Mouse (Mus musculus): ENCODE measurements around the gene Tpgs1.

Gene Tpgs1

GRCm38 (mm10) chr10:79709307-79709706 lies 40.1 kb downstream of the Tpgs1 start:
- intact Hi-C loops (cut with DNase I) = loop anchor here (5.0 kb wide), 1 partner anchor 73 kb away; no protein-coding TSS in a partner anchor

GRCm38 (mm10) chr10:79712029-79712428 lies 42.9 kb downstream of the Tpgs1 start:
- intact Hi-C loops (cut with DNase I) = no loop called here

GRCm38 (mm10) chr10:79712499-79713126 lies 43.4 kb downstream of the Tpgs1 start:
- intact Hi-C loops (cut with DNase I) = no loop called here

GRCm38 (mm10) chr10:79713163-79713562 lies 44.0 kb downstream of the Tpgs1 start:
- intact Hi-C loops (cut with DNase I) = no loop called here

- intact Hi-C loops (cut with DNase I) = no loop called here
These were observed 45.8 kb downstream of the Tpgs1 start for GRCm38 (mm10) chr10:79714996-79715395.

- intact Hi-C loops (cut with DNase I) = no loop called here
These were observed 47.3 kb downstream of the Tpgs1 start, which contains the start of gene Hcn2 for GRCm38 (mm10) chr10:79716254-79716987. Gene Hcn2, plus strand, starts transcription at chr10:79716634.

- intact Hi-C loops (cut with DNase I) = no loop called here
These were observed 47.8 kb downstream of the Tpgs1 start for GRCm38 (mm10) chr10:79716988-79717355.

DNA sequence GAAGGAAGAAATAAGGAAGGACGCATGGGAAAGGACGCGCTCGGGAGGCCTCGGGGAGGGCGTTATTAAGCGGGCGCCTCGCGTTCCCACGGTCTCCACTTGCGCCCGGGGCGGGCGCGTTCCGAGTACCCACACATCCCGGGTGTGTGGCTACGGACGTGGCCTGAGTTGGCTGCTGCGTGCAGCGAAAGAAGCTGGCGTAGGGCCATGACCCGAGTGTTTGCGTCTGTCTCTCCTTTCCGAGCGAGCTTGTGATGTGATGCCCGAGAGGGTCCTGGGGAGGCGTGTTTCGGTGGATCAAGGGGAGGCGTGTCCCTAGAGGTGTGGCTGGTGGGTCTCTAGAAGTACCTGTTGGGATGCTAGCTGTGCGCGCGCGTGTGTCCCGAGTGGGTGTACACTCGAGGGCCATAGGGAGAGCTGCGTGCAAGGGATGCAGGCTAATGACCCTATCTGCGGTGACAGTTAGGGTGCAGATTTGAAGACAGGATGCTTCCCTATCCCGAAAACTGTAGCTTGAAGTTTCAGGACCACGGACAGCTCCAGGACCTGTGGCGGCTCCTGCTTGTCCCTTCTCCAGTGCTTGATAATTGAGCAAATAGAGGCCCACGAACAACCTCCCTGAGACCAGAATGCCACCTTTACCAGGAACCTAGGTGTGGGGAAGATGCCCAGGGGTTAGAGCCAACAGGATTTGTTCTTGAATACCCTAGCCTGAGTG lies 48.6 kb downstream of the Tpgs1 start:
- intact Hi-C loops (cut with DNase I) = no loop called here

- intact Hi-C loops (cut with DNase I) = no loop called here
These were observed 51.9 kb downstream of the Tpgs1 start for GRCm38 (mm10) chr10:79721089-79721488.

DNA sequence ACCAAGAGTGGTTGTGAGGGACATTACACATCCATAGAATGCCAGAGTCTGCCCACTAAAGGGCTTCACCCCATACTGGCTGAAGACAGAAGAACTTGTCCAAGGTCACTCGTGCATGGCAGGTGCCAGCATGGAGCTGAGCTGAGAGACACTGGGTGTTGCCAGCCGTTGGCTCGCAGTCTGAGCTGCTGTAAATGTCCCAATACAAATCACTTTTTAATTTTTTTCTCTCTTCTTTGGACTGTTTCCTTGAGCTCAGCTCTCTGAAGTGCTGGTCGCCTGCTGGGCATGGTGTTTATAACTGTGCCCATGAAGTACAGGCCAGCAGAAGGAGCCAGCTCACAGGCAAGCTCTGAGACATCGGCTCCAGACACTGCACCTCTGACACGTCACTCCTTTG lies 53.9 kb downstream of the Tpgs1 start:
- intact Hi-C loops (cut with DNase I) = no loop called here

DNA sequence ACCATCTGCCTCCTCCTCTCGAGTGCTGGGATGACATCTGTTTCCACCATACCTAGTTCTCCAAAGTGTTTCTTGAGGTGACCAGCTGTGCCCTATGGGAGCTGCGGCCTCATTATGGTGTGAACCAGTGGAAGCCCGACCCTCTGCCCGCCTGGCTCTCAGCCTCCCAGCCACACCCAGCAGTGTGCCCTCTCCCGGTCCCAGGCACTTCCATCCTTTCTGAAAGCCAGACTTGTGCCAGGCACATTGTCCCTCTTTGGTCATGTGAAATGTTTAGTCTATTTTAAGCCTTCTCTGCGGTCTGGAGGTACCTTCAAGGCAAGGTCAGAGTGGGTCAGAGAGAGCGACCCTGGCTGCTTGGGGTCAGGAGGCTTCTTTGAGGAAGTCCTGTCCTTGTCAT lies 54.5 kb downstream of the Tpgs1 start:
- intact Hi-C loops (cut with DNase I) = no loop called here

Data from adrenal gland (tissue).